25 mouse cellular contexts compared by ENCODE assay signal in genomic region chr4:69611681-69612300, GRCm38 (mm10).
DNase-seq lines count a peak whose midpoint lies in the region; ATAC-seq and TF ChIP-seq lines count a peak whose summit lies in the region.
"Had no signal": no experiment of that assay in that cellular context is flagged by ENCODE, and none has a peak within 500 bp of the region (broad histone marks: within the 10 kb centered on the region; RNA-seq: fewer than 3 reads in every experiment).

No protein-coding gene starts in this region.

- no peak overlapping the region for H3K4me2 ChIP-seq in lung, embryonic 14.5 days
- H3K4me2 ChIP-seq: embryonic facial prominence, embryonic 12.5 days; heart, embryonic 11.5 days; hindbrain, embryonic 14.5 days; midbrain, embryonic 11.5 days had no signal

- no peaks in the 10 kb centered on the region for H3K27me3 ChIP-seq in lung, embryonic 14.5 days (ENCODE audit: insufficient read depth, low read length)
- H3K27me3 ChIP-seq: embryonic facial prominence, embryonic 12.5 days had no signal

- DNase-seq in frontal cortex, postnatal 25 days (ENCODE audit: low spot score in 2 of 2): no peak
- DNase-seq in lung, embryonic 14.5 days: peak; percentile 77
- no peak for DNase-seq in lung, adult 18-20 months
- peak; percentile 24 to 26 for DNase-seq in right cerebral cortex, postnatal 10 days (ENCODE audit: low spot score in 2 of 2)
- DNase-seq in right cerebral cortex, postnatal 25 days: no peak
- DNase-seq: adrenal gland, postnatal 14 days; cerebellum, adult 11-12 months; cerebellum, adult 9-11 months; embryo, embryonic 11 days; gastrocnemius, postnatal 36 days; heart, adult 18-20 months; kidney, adult 18-20 months; kidney, postnatal 36 days; liver; thymus, adult 2 months; thymus, postnatal 36 days had no signal

- WGBS in lung, embryonic 14.5 days: 37% methylated on average over 5 of the region's 5 CpGs

- no peaks in the 10 kb centered on the region for H3K4me1 ChIP-seq in lung, embryonic 14.5 days (ENCODE audit: insufficient read depth)
- H3K4me1 ChIP-seq: embryonic facial prominence, embryonic 12.5 days had no signal

- no peak overlapping the region for H3K27ac ChIP-seq in lung, embryonic 14.5 days (ENCODE audit: low read depth)
- H3K27ac ChIP-seq: embryonic facial prominence, embryonic 12.5 days; hindbrain, embryonic 14.5 days; layer of hippocampus, adult 2 months; liver, embryonic 14.5 days had no signal

- ATAC-seq in frontal cortex, adult (ENCODE audit: low TSS enrichment): peak; percentile 42
- peak; percentile 97 for ATAC-seq in lung, embryonic 14.5 days (ENCODE audit: insufficient read depth)
- ATAC-seq in CD4-positive, CD25-positive, alpha-beta regulatory T cell, adult 4 months: no peak
- ATAC-seq: midbrain, embryonic 16.5 days had no signal

- no peak for TF ChIP-seq CTCF in lung, embryonic 14.5 days (IDR thresholded peaks at IDR 0.05; ENCODE audit: low read depth)

- no peaks in the 10 kb centered on the region for H3K9me3 ChIP-seq in lung, embryonic 14.5 days (ENCODE audit: low read depth, low read length)
- H3K9me3 ChIP-seq: embryonic facial prominence, embryonic 12.5 days had no signal

- no peaks in the 10 kb centered on the region for H3K36me3 ChIP-seq in lung, embryonic 14.5 days (ENCODE audit: insufficient read depth)
- H3K36me3 ChIP-seq: embryonic facial prominence, embryonic 12.5 days had no signal

- H3K4me3 ChIP-seq in lung, embryonic 14.5 days (ENCODE audit: low read depth, low read length): no peak overlapping the region
- H3K4me3 ChIP-seq: embryonic facial prominence, embryonic 12.5 days; layer of hippocampus, adult 2 months had no signal

- no peak overlapping the region for H3K9ac ChIP-seq in lung, embryonic 14.5 days
- H3K9ac ChIP-seq: embryonic facial prominence, embryonic 12.5 days; hindbrain, embryonic 14.5 days; liver, embryonic 14.5 days had no signal

Comparison
In these comparisons a context has a peak if more than half of its experiments do, and no peak if none do; other contexts are left out.
1. DNase-seq: peak in lung, embryonic 14.5 days (single experiment) and right cerebral cortex, postnatal 10 days (2 of 2); none in frontal cortex, postnatal 25 days (0 of 2), lung, adult 18-20 months (0 of 2) and right cerebral cortex, postnatal 25 days (single experiment).